Mouse (Mus musculus): Measurements from ENCODE around the gene Sorcs2. TPM values are rescaled to one million over a fixed set of nuclear protein-coding genes. Genes with fewer than 3 reads are reported as not detected.
A peak's percentile ranks its signal among the peaks of the same experiment; 100 is the strongest.

Gene Sorcs2
- polyA plus RNA-seq, 1 experiment from 2014 or later: 3.1 TPM

GRCm38 (mm10) chr5:36334227-36334626 is 63.7 kb downstream of the Sorcs2 start:
- Histone ChIP-seq H3K4me1 (replicated peaks; ENCODE audit: control insufficient read depth, insufficient read depth) (no peaks in the 10 kb centered on the region), H3K27me3 (ENCODE audit: control insufficient read depth, insufficient read depth, low read length) (no peaks in the 10 kb centered on the region), H3K36me3 (ENCODE audit: control insufficient read depth, insufficient read depth, low read length) (no peaks in the 10 kb centered on the region), H3K4me3 (ENCODE audit: low read depth, low read length) (no peak overlapping the region), H3K9me3 (ENCODE audit: control insufficient read depth, low read length) (no peaks in the 10 kb centered on the region), H3K4me2 (replicated peaks; ENCODE audit: low read depth) (no peak overlapping the region), H3K27ac (replicated peaks) (no peak overlapping the region), H3K9ac (ENCODE audit: low read length) (no peak overlapping the region)
- TF ChIP-seq CTCF (IDR thresholded peaks at IDR 0.05; ENCODE audit: low read depth) (no peak), EP300 (optimal IDR thresholded peaks at IDR 0.05) (no peak)
- ATAC-seq (ENCODE audit: low FRiP score, low TSS enrichment) (no peak), DNase-seq (ENCODE audit: low spot score) (no peak)
- WGBS: 49% methylated on average over 7 of the region's 7 CpGs

- H3K4me1 ChIP-seq (replicated peaks; ENCODE audit: control insufficient read depth, insufficient read depth): no peaks in the 10 kb centered on the region
- no peaks in the 10 kb centered on the region for H3K36me3 ChIP-seq (ENCODE audit: control insufficient read depth, insufficient read depth, low read length)
- H3K9ac ChIP-seq (ENCODE audit: low read length): no peak overlapping the region
- ATAC-seq (ENCODE audit: low FRiP score, low TSS enrichment): no peak
- peak; percentile 32 for DNase-seq (ENCODE audit: low spot score)
- H3K4me3 ChIP-seq (ENCODE audit: low read depth, low read length): no peak overlapping the region
- TF ChIP-seq EP300 (optimal IDR thresholded peaks at IDR 0.05) (no peak), CTCF (IDR thresholded peaks at IDR 0.05; ENCODE audit: low read depth) (no peak)
- H3K4me2 ChIP-seq (replicated peaks; ENCODE audit: low read depth): no peak overlapping the region
- 46% methylated on average over 21 of the region's 21 CpGs for WGBS
- no peak overlapping the region for H3K27ac ChIP-seq (replicated peaks)
- H3K9me3 ChIP-seq (ENCODE audit: control insufficient read depth, low read length): no peaks in the 10 kb centered on the region
- no peaks in the 10 kb centered on the region for H3K27me3 ChIP-seq (ENCODE audit: control insufficient read depth, insufficient read depth, low read length)
These were observed 67.3 kb downstream of the Sorcs2 start for GRCm38 (mm10) chr5:36330472-36331155.

- no peaks in the 10 kb centered on the region for H3K9me3 ChIP-seq (ENCODE audit: control insufficient read depth, low read length)
- WGBS: 74% methylated on average over 9 of the region's 9 CpGs
- H3K4me1 ChIP-seq (replicated peaks; ENCODE audit: control insufficient read depth, insufficient read depth): no peaks in the 10 kb centered on the region
- no peak overlapping the region for H3K4me2 ChIP-seq (replicated peaks; ENCODE audit: low read depth)
- TF ChIP-seq EP300 (optimal IDR thresholded peaks at IDR 0.05) (no peak), CTCF (IDR thresholded peaks at IDR 0.05; ENCODE audit: low read depth) (no peak)
- no peaks in the 10 kb centered on the region for H3K36me3 ChIP-seq (ENCODE audit: control insufficient read depth, insufficient read depth, low read length)
- H3K27ac ChIP-seq (replicated peaks): no peak overlapping the region
- DNase-seq (ENCODE audit: low spot score) (no peak), ATAC-seq (ENCODE audit: low FRiP score, low TSS enrichment) (no peak)
- no peaks in the 10 kb centered on the region for H3K27me3 ChIP-seq (ENCODE audit: control insufficient read depth, insufficient read depth, low read length)
- no peak overlapping the region for H3K9ac ChIP-seq (ENCODE audit: low read length)
- H3K4me3 ChIP-seq (ENCODE audit: low read depth, low read length): no peak overlapping the region
These were observed 71.6 kb downstream of the Sorcs2 start for GRCm38 (mm10) chr5:36326057-36327010.

GRCm38 (mm10) chr5:36324140-36324572 is 73.8 kb downstream of the Sorcs2 start:
- peaks cover 3% of the 10 kb centered on the region; the same call in 1 of the 2 replicates for H3K4me1 ChIP-seq (replicated peaks; ENCODE audit: control insufficient read depth, insufficient read depth)
- DNase-seq (ENCODE audit: low spot score) (peak; percentile 42), ATAC-seq (ENCODE audit: low FRiP score, low TSS enrichment) (no peak)
- H3K4me3 ChIP-seq (ENCODE audit: low read depth, low read length): no peak overlapping the region
- no peaks in the 10 kb centered on the region for H3K36me3 ChIP-seq (ENCODE audit: control insufficient read depth, insufficient read depth, low read length)
- no peak overlapping the region for H3K9ac ChIP-seq (ENCODE audit: low read length)
- H3K4me2 ChIP-seq (replicated peaks; ENCODE audit: low read depth): no peak overlapping the region
- 27% methylated on average over 9 of the region's 9 CpGs for WGBS
- TF ChIP-seq EP300 (optimal IDR thresholded peaks at IDR 0.05) (no peak), CTCF (IDR thresholded peaks at IDR 0.05; ENCODE audit: low read depth) (no peak)
- H3K9me3 ChIP-seq (ENCODE audit: control insufficient read depth, low read length): no peaks in the 10 kb centered on the region
- no peaks in the 10 kb centered on the region for H3K27me3 ChIP-seq (ENCODE audit: control insufficient read depth, insufficient read depth, low read length)
- peak overlapping the region; percentile 53 for H3K27ac ChIP-seq (replicated peaks)

GRCm38 (mm10) chr5:36323526-36323925 is 74.4 kb downstream of the Sorcs2 start:
- no peak overlapping the region for H3K9ac ChIP-seq (ENCODE audit: low read length)
- H3K4me1 ChIP-seq (replicated peaks; ENCODE audit: control insufficient read depth, insufficient read depth): peaks cover 3% of the 10 kb centered on the region; the same call in 1 of the 2 replicates
- H3K27me3 ChIP-seq (ENCODE audit: control insufficient read depth, insufficient read depth, low read length): no peaks in the 10 kb centered on the region
- TF ChIP-seq CTCF (IDR thresholded peaks at IDR 0.05; ENCODE audit: low read depth) (peak; percentile 91), EP300 (optimal IDR thresholded peaks at IDR 0.05) (no peak)
- H3K36me3 ChIP-seq (ENCODE audit: control insufficient read depth, insufficient read depth, low read length): no peaks in the 10 kb centered on the region
- no peak overlapping the region for H3K4me2 ChIP-seq (replicated peaks; ENCODE audit: low read depth)
- H3K27ac ChIP-seq (replicated peaks): peak overlapping the region; percentile 53; the same call in 1 of the 2 replicates
- DNase-seq (ENCODE audit: low spot score) (peak; percentile 85), ATAC-seq (ENCODE audit: low FRiP score, low TSS enrichment) (peak; percentile 75)
- no peaks in the 10 kb centered on the region for H3K9me3 ChIP-seq (ENCODE audit: control insufficient read depth, low read length)
- WGBS: 0% methylated on average over 2 of the region's 2 CpGs
- no peak overlapping the region for H3K4me3 ChIP-seq (ENCODE audit: low read depth, low read length)

Measured in stomach, postnatal 0 days (tissue).